Mouse (Mus musculus): Measurements from ENCODE around the gene Ubxn11. TPM values are rescaled to one million over a fixed set of nuclear protein-coding genes. Genes with fewer than 3 reads are reported as not detected.

The Ubxn11 gene
- polyA plus RNA-seq, 1 experiment from 2014 or later: 8.3 TPM

DNA sequence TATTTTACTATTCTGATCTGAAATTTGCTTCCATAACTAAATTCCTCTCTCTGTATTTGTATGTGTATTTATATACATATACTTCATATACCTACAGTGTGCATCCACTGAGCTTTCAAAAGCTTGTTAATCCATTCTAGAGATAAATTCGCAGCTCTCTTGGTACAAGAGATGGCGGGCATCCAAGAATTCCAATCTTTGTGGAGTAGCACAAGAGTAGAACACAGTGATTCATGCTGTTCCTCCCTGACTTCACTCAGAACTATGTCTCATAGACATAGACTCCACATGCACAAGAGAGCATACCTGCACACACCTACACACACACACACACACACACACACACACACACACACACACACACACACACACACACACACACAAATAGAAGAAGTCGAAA is 70.0 kb downstream of the Ubxn11 start:
- Histone ChIP-seq H3K9me3 (ENCODE audit: control insufficient read depth, low read depth, low read length) (no peaks in the 10 kb centered on the region), H3K27ac (ENCODE audit: low read length) (no peak overlapping the region), H3K36me3 (ENCODE audit: control insufficient read depth, insufficient read depth, low read length) (peaks cover 8% of the 10 kb centered on the region; the same call in 1 of the 2 replicates), H3K4me2 (replicated peaks; ENCODE audit: low read depth, low read length) (no peak overlapping the region), H3K9ac (replicated peaks; ENCODE audit: low read depth, low read length) (no peak overlapping the region), H3K4me1 (ENCODE audit: control insufficient read depth, insufficient read depth, low read length) (no peaks in the 10 kb centered on the region), H3K27me3 (ENCODE audit: control insufficient read depth, insufficient read depth, low read length) (no peaks in the 10 kb centered on the region), H3K4me3 (ENCODE audit: low read depth, low read length) (no peak overlapping the region)
- WGBS: 73% methylated on average over 3 of the region's 3 CpGs
- no peak for ATAC-seq (ENCODE audit: insufficient number of reproducible peaks, insufficient read depth, low FRiP score, low read depth)

Other genes with a start within 250 kb of the Ubxn11 start
- 58.8 and 60.1 TPM in 2 replicates for gene Rps6ka1, start 214.8 kb upstream of the Ubxn11 start, polyA plus RNA-seq (2014; fragmentation: Nextera tagmentation; extraction: Ambion mirVana)
- 2,604 and 2,626 TPM in 2 replicates for gene Hmgn2, start 133.9 kb upstream of the Ubxn11 start, polyA plus RNA-seq (2014; fragmentation: Nextera tagmentation; extraction: Ambion mirVana)
- 42.6 and 50.4 TPM in 2 replicates for gene Dhdds, start 101.7 kb upstream of the Ubxn11 start, polyA plus RNA-seq (2014; fragmentation: Nextera tagmentation; extraction: Ambion mirVana)
- 0.07 TPM in 2 replicates for gene Lin28a, start 83.7 kb upstream of the Ubxn11 start, polyA plus RNA-seq (2014; fragmentation: Nextera tagmentation; extraction: Ambion mirVana)
- not detected in 2 replicates for gene Zfp683, start 48.7 kb upstream of the Ubxn11 start, polyA plus RNA-seq (2014; fragmentation: Nextera tagmentation; extraction: Ambion mirVana)
- 4.8 and 7.3 TPM in 2 replicates for gene Crybg2, start 41.8 kb upstream of the Ubxn11 start, polyA plus RNA-seq (2014; fragmentation: Nextera tagmentation; extraction: Ambion mirVana)
- 16.3 and 16.4 TPM in 2 replicates for gene Cd52, start 7.5 kb upstream of the Ubxn11 start, polyA plus RNA-seq (2014; fragmentation: Nextera tagmentation; extraction: Ambion mirVana)
- gene Sh3bgrl3, start 26.2 kb downstream of the Ubxn11 start, polyA plus RNA-seq (2014; fragmentation: Nextera tagmentation; extraction: Ambion mirVana): 403 and 435 TPM in 2 replicates
- 43.2 and 55.9 TPM in 2 replicates for gene Cep85, start 84.5 kb downstream of the Ubxn11 start, polyA plus RNA-seq (2014; fragmentation: Nextera tagmentation; extraction: Ambion mirVana)
- gene Gm7534, start 100.4 kb downstream of the Ubxn11 start, polyA plus RNA-seq (2014; fragmentation: Nextera tagmentation; extraction: Ambion mirVana): not detected in 2 replicates
- gene Catsper4, start 124.8 kb downstream of the Ubxn11 start, polyA plus RNA-seq (2014; fragmentation: Nextera tagmentation; extraction: Ambion mirVana): 0.32 TPM in 1 of 2 replicates, not detected in the other
- gene Cnksr1, start 135.8 kb downstream of the Ubxn11 start, polyA plus RNA-seq (2014; fragmentation: Nextera tagmentation; extraction: Ambion mirVana): 5.7 and 6.3 TPM in 2 replicates
- 0.36 and 0.41 TPM in 2 replicates for gene E130218I03Rik, start 141.1 kb downstream of the Ubxn11 start, polyA plus RNA-seq (2014; fragmentation: Nextera tagmentation; extraction: Ambion mirVana)
- 14.8 and 16.5 TPM in 2 replicates for gene Zfp593, start 143.0 kb downstream of the Ubxn11 start, polyA plus RNA-seq (2014; fragmentation: Nextera tagmentation; extraction: Ambion mirVana)
- gene Gm30191, start 144.4 kb downstream of the Ubxn11 start, polyA plus RNA-seq (2014; fragmentation: Nextera tagmentation; extraction: Ambion mirVana): not detected in 2 replicates
- 4.1 and 4.5 TPM in 2 replicates for gene Grrp1, start 151.5 kb downstream of the Ubxn11 start, polyA plus RNA-seq (2014; fragmentation: Nextera tagmentation; extraction: Ambion mirVana)
- 19.0 and 19.6 TPM in 2 replicates for gene Pdik1l, start 185.3 kb downstream of the Ubxn11 start, polyA plus RNA-seq (2014; fragmentation: Nextera tagmentation; extraction: Ambion mirVana)
- not detected in 2 replicates for gene Trim63, start 212.6 kb downstream of the Ubxn11 start, polyA plus RNA-seq (2014; fragmentation: Nextera tagmentation; extraction: Ambion mirVana)
- gene Slc30a2, start 240.6 kb downstream of the Ubxn11 start, polyA plus RNA-seq (2014; fragmentation: Nextera tagmentation; extraction: Ambion mirVana): not detected in 2 replicates